Mouse (Mus musculus) adrenal gland, postnatal 25 days (tissue): ENCODE data around the gene Hspa12a. TPM values are rescaled to one million over a fixed set of nuclear protein-coding genes. Genes with fewer than 3 reads are reported as not detected.

Experiments used
- DNase-seq: peaks from one replicate; pipeline ENCODE4 v3.0.0; 2021; ENCODE audit warnings: mixed read lengths
- total RNA-seq: library from RNA; stranded (reverse); gene quantifications from 2 replicates; pipeline ENCODE4 v1.2.3, GENCODE M21; 2021

Gene Hspa12a
- total RNA-seq, 1 experiment from 2014 or later = 119 TPM

GRCm38 (mm10) chr19:58860255-58861173, 82.9 kb downstream of the Hspa12a start:
- DNase-seq = peak; percentile 91

GRCm38 (mm10) chr19:58859831-58860254, 83.6 kb downstream of the Hspa12a start:
- peak; percentile 42 for DNase-seq

- DNase-seq = no peak
These were observed 84.1 kb downstream of the Hspa12a start for GRCm38 (mm10) chr19:58859357-58859756.

- DNase-seq = no peak
These were observed 87.2 kb downstream of the Hspa12a start for GRCm38 (mm10) chr19:58856129-58856855.

GRCm38 (mm10) chr19:58854899-58855298, 88.6 kb downstream of the Hspa12a start:
- no peak for DNase-seq

DNA sequence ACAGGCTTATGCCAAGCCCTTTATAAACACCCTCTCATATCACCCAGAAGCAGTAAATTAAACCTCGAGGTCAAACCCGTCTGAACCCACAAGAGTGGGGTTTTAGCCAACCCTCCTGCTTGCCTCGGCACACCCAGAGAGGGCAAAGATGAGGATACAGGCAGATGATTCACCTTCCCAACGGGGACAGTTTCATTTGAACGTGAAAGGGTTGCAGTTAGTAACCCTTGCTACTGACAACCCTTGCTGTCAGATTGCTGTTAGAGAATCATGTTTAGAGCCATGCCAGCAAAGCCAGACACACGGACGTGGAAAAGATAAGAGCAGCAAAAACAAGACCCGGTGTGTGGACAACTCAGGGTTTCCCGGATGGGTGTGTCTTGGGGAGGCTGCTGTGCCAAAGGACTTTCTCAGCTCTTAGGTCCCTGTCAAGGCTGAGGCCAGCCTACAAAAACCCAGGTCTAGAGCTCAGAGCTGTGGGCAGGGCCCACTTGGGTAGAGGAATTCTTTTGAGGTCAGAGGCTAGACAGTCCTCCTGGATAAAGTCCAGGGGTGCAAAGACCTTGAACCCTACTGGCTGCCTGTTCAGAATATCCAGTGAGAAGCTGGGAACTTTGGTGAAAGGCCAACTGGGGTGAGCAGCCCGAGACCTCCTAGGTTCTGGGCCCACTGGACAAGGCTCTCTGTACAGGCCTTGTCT, 90.3 kb downstream of the Hspa12a start:
- DNase-seq = peak; percentile 52

- no peak for DNase-seq
These were observed 92.6 kb downstream of the Hspa12a start for GRCm38 (mm10) chr19:58850719-58851466.

DNA sequence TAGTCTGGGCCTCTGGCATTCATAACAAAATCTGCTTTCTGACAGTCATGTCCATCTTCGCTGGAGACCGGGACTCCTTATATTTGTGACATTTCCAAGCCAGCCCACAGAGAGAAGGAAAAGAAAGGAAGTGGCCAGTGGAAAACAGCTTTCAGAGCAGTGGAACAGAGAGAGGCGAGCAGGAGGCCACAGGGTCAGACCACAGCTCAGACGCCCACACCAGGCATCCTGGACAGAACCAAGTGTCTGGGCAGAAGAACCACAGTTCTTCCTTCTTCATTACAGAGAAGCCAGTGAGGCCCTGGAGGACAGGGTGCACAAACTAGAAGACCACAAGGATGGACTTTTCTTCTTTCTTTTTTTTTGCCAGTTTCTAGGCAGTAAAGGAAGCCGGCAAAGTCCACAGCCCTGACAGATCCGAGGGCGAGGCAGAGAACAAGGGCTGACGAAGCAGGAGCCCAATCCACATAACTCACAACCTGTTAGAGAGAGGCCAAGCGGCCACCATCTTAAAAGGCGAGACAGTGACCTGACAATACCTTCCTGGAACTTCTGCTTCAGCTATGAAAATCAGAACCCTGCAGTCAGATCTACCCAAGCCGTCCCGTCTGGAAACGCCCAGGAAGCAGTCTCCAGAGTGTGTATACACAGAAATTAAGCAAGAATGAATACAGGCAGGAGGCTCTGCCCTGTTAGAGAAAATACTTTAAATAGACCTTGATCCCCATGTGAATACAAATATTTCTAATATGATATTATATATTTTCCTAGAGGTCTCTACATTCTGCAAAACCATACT, 93.9 kb downstream of the Hspa12a start:
- no peak for DNase-seq

DNA sequence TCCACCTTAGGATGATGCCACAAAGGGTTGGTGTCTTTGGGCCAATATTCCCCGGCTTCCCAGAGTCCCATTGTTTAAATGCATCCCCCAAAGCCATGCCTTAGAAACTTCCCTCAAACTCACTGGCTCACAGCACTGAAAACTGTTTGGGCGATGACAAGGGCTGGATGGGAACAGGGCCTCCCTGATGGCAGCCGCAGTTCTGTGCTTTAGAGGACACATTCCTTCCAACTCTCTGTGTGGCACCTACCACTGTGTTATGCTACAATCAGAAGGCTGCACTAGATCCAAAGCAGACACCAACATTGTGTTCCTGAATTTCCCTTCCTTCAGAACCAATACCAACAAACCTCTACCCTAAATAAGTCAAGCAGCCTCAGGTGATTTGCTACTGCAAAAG, 99.8 kb downstream of the Hspa12a start:
- DNase-seq = no peak

DNA sequence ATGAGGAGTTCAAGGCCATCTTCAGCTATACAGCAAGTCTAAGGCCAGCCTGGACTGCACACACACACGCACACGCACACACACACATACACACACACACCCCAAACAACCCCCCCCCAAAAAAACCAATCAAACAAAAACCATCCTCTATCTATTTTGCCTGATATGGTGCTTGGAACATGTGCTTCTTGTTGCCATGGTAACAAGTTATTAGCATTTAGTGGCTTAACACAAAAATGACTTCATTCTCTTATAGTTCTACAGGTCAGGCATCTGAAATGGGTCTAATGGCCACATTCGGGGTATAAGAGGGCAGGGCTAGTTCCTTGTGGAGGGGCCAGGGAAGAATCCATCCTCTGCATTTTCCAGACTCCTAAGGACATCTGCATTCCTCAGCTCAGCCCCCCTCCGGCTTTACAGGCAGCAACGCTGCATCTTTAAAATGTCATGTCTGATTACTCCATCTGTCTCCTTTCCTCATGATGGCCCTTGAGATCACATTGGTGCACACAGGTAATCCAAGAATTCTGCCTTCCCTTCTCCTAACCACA, 102.7 kb downstream of the Hspa12a start:
- no peak for DNase-seq

- no peak for DNase-seq
These were observed 103.6 kb downstream of the Hspa12a start for GRCm38 (mm10) chr19:58839806-58840205.

DNA sequence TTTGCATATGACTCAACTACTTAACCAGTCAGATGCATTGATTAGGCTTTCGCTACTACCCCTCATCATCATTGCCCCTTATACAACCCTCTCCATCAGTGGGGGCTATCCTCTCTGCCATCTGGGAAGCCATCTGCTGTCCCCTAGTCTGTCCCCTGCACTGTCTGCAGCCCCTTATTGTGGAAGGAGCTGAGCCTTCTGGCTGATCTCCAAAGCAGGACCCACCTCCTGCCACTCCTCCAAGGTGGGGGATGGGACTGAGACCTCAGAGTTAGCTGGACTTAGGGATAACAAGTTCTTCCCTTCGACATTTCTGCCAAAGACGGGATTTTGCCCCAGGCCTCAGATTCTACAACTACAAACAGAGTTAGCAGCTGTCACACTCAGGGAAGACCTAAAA, 104.1 kb downstream of the Hspa12a start:
- no peak for DNase-seq

DNA sequence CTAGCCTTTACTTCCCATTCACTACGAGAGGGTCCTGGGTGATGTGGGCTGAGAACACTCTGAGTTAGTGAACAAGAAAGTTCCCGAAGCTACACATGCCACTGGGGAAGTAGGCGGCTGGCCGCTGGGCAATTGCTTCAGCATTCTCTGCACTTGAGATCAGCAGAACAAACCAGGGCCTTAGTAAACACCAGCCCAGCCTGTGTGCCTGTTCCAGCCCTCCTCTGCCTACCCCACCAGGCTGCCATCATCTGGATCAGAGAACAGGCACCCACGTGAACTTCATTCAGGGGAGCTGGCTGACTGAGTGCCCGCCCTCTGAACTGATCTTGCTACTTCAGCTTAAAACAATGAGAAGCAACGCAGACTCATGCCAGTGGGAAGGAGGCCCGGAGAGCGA, 104.7 kb downstream of the Hspa12a start:
- DNase-seq = no peak

- no peak for DNase-seq
These were observed 109.7 kb downstream of the Hspa12a start for GRCm38 (mm10) chr19:58833639-58834180.

GRCm38 (mm10) chr19:58832988-58833387, 110.5 kb downstream of the Hspa12a start:
- no peak for DNase-seq

GRCm38 (mm10) chr19:58831280-58831922, 112.1 kb downstream of the Hspa12a start:
- no peak for DNase-seq

DNA sequence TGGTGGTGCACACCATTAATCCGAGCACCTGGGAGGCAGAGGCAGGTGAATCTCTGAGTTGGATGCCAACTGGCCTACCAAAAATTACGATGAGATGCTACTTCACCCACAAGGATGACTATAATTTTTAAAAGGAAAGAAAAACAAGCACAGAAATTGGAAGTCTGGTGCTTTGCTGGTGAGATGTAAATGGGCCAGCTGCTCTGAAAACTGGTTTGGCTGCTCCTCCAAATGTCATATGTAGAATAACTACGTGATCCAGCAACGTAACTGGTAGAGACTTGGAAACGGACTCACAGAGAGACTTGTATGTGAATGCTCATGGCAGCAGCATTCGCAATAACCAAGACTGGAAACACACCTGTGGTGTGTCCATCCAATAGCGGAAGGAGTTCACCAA, 113.3 kb downstream of the Hspa12a start:
- no peak for DNase-seq

DNA sequence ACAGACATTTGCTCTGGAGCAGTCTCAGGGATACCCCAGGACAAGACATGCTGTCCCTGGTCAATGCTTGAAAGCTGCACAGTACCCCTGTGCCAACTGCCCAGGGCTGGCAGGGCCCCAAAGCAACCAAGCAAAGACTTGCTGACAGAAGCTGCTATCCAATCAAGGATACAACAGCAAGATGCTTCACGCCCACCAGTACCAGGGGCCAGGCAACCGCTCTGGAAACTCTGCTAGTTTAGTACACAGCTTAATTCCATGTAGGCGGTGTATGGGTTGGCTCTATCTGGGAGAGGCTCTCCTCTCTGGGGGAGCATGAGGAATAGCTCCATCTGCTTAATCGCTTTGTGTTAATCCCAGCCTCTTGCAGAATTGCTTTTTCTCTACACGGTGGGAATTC, 113.9 kb downstream of the Hspa12a start:
- no peak for DNase-seq

DNA sequence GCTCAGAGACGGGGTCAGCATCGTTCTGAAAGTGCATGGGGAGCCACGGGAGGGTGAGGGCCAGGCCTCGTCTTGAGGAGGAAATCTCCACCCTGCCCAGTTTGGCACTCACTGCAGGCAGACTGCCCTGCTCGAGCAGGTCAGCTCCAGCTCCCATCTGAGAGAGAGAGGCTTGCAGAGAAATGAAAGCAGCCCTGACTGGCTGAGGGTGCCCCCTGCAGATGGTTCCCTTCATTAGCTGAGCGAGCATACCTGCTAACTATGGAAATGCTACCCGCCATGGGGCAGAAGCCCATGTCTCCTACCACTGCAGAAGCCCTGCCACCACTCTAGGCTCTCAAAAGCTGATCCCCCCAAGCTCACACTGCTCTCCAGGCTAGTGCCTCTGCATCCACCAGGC, 115.8 kb downstream of the Hspa12a start:
- DNase-seq = no peak

- DNase-seq = no peak
These were observed 119.1 kb downstream of the Hspa12a start for GRCm38 (mm10) chr19:58824316-58824715.
